Mouse (Mus musculus) bone marrow, adult 2 months (tissue): Measurements from ENCODE around the gene Grin2b.

Experiments
- CTCF ChIP-seq: fragments of 200-500 bp; IDR thresholded peaks from 2 replicates; pipeline ENCODE4 v1.5.1; 2011; ENCODE audit warnings: low read length, control low read depth; ENCODE audit not compliant: control insufficient read depth, insufficient read depth
- POLR2A ChIP-seq: fragments of 200-500 bp; IDR thresholded peaks from 2 replicates; pipeline ENCODE4 v1.6.1; 2011; ENCODE audit warnings: low read depth, mild to moderate bottlenecking, control low read depth, low read length, borderline replicate concordance; ENCODE audit not compliant: control insufficient read depth

DNA sequence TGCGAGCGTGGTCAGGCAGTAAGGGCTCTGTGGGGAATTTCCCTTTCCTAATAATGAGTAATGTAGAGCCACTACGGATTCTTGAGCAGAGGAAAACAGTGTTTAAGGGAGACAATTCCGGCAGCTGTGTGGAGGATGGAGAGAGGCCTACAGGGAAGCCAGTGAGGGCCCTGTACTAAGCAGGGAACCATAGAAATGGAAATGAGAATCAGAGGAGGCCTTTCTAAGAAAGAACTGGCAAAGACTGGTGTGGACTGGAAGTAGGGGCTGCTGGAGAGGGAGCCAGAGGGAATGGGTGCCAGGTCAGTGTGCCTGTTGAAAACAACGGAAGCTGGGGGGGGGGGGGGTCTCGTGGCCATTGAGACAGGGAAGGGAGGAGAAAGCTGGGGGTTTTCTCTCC, 23.2 kb downstream of the Grin2b start:
- TF ChIP-seq POLR2A (no peak), CTCF (no peak)
